Mouse (Mus musculus) megakaryocyte, adult 5-6 weeks (primary cell): ENCODE results near the gene Tmem80. TPM values are rescaled to one million over a fixed set of nuclear protein-coding genes. Genes with fewer than 3 reads are reported as not detected.
A peak's percentile ranks its signal among the peaks of the same experiment; 100 is the strongest.

Experiments used
- ATAC-seq: 2 replicates; pipeline ENCODE4 v1.8.0; 2016; ENCODE audit warnings: mild to moderate bottlenecking, inconsistent platforms; ENCODE audit not compliant: poor library complexity, severe bottlenecking
- total RNA-seq, 2 experiments: library from RNA; stranded (forward) in 1 of 2; stranded (reverse) in 1 of 2; fragments of 153-499, 151-499 nt in 1 of 2; fragments of 221-1000, 200-1000 nt in 1 of 2; gene quantifications; 2 replicates each; pipeline versions ENCODE4 v1.2.3 to v1.2.4; 2015 to 2017

Gene Tmem80
- total RNA-seq, 2 experiments from 2014 or later: 6.0 to 11.8 TPM

DNA sequence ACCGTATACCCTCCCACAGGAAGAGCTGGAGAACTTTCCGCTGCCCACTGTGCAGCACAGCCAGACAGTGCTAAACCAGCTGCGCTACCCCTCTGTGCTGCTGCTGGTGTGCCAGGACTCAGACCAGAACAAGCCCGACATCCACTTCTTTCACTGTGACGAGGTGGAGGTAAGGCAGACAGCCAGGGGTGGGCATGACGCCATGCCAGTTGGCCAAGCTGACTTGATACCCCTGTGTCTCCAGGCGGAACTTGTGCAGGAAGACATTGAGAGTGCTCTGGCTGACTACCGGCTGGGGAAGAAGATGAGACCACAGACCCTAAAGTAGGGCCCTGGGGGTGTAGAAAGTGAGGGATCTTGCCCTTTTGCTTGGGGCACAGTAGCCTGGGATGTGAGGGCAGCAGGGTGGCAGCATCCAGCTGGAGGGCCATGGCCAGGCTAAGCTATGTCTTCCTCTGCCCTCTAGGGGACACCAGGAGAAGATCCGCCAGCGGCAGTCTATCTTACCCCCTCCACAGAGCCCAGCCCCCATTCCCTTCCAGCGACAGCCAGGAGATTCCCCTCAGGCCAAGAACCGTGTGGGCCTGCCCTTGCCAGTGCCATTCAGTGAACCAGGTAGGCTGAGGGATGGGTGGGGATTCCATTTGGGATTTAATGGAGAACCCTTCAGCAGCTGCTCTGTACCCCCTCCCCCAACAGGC, 28.2 kb downstream of the Tmem80 start:
- peak; percentile 57 for ATAC-seq

DNA sequence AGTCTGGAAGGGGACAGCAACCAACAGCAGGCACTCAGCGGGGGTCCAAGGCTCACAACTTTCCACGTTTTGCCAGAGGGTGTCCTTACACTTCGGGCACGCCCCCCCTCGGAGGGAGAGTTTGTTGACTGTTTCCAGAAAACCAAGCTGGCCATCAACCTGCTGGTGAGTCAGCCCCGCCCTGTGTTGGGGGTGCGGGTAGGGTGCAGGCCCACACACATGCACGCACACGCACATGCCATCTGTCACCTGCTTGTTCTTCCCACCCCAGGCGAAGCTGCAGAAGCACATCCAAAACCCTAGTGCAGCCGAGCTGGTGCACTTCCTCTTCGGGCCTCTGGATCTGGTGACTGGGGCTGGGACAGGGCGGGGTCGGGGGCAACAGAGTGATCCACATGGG, 29.4 kb downstream of the Tmem80 start:
- ATAC-seq: peak; percentile 33; the same call in 1 of the 2 replicates

- ATAC-seq: no peak
Measured at GRCm38 (mm10) chr7:141361510-141361909, 34.0 kb downstream of the Tmem80 start.

DNA sequence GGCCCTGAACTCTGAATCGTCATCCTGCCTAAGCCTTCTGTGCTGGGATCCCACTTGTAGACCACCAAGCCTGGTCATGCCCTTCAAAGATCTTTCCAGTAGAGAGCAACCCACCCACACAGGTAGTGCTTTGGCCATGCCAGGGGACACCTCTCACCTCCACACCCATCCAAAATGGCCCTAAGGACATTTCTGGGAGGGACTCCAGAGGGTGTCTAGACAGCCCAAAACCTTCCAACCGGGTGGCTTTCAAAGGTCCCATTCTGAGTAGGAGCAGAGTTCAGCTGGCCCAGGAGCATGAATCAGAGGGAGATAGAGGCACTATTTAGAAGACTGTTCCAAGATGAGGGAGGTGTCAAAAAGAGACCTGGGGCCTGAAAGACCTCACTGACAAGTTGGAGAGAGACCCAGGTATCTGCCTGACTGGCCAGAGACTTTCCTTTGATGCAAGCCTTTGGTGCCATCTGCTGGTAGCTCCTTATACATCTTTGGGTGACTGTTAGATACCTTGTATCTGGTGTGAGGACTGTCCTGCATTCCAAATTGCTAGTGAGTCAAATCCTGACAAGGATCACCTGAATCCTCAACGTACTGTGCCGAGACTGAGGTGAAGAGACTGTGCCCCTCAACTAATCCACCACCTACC, 35.7 kb downstream of the Tmem80 start:
- ATAC-seq: peak; percentile 91

DNA sequence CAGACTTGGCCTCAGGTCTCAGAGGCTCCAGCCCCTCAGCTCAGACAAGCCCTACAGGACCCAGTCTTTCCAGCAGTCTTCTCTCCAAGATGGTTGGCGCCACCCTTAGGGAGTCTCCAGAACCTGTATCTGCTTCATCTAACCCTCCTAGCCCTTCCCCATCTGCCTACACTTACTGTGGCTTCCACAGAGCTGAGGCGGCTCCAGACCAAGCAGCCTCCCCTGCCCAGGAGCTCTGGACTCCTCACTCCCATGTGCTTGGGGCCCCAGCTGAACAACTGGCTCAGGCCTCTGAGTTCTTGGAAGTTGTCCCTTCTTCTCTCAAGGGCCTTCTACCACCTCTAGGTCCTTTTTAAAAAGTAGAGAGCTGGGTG, 36.2 kb downstream of the Tmem80 start:
- ATAC-seq: no peak

DNA sequence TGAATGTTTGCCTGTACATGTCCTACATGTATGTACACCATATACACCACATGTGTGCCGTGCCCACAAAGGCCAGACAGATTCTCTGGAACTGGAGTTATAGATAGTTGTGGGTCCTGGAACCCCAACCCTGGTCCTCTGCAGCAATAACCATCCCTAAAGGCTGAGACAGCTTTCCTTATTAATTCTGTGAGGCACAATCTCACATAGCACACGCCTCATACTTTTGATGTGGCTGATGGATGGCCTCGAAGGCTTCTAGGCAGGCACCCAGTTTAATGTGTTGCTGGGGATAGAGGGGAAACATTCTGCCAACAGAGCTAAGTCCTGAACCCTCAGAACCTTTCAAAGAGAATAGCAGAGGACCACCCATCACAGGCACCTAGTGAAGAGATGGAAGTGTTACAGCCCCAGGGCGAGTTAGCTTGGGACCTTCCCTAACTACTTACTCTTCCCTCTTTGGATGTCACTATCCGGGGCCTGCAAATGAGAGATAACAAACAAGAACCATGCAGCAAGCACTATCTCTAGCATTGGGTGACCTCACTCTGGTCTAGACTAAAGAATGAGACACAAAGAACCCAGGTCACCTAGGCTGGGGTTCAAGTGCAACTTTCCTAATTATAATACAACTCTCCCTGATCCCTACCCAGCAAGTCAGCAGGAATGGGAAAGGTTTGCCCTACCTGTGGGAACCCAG, 37.0 kb downstream of the Tmem80 start:
- ATAC-seq: no peak

DNA sequence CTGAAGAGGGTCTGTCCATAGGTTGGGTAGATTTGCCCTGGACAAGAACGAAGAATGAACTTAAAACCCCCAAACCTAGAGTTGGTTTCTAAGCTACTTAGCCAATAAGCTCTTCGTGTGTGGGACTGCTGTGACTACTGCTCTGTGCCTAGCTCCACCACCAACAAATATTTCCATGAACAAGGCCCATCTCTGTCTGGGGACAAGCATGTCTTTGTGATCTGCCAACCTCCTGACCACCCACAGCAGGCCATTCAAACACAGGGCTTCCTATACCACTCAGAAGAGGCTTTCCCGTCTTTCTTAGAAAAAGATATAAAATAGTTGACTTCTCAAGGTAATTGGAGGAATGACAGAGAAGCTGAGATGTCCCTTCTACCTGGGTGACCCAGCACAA, 37.5 kb downstream of the Tmem80 start:
- no peak for ATAC-seq

DNA sequence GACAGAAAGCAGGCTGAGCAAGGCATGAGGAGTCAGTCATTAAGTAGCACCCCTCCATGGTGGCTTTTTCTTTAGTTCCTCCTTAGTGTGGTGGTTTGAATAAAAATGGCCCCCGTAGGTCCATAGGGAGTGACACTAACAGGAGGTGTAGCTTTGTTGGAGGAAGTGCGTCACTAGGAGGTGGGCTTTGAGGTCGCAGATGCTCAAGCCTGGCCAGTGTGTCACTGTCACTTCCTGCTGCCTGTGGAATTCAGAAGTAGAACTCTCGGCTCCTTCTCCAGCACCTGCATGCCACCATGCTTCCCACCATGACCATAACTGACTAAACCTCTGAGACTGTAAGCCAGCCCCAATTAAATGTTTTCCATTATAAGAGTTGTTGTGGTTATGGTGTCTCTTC, 39.8 kb downstream of the Tmem80 start:
- no peak for ATAC-seq

- peak; percentile 67 for ATAC-seq
Measured at GRCm38 (mm10) chr7:141369918-141370317, 42.4 kb downstream of the Tmem80 start.

DNA sequence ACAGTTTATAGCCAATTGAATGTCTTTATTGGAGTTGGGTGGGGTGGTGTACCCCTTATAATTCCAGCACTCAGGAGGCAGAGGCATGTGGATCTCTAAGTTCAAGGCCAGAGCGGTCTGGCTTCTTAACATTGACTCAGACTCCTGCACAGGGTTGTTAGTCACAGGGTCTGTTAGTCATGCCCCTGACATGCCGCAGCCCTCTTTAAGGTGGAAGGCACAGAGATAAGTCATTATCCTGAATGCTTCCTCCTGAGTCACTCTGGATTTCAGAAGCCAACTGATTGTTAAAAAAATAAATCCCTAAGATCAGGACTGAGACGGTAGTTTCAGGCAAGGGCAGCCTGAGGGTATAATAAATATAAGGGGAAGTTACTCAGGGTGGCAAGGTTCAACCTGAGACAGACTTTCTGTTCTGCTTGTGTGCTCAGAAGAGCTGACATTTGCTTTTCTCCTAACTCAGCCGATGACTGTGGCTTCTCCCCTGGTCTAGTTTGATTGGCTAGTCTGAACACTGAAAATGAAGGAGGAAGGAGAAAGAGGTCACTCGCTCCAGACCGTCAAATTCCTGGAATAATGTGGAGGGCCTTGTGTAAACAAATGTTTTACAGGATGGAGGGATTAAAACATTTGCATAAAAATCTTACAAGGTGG, 44.5 kb downstream of the Tmem80 start:
- ATAC-seq: peak; percentile 79

- no peak for ATAC-seq
Measured at GRCm38 (mm10) chr7:141373611-141374010, 46.1 kb downstream of the Tmem80 start.

GRCm38 (mm10) chr7:141374399-141374798, 46.9 kb downstream of the Tmem80 start:
- no peak for ATAC-seq

- ATAC-seq: peak; percentile 86
Measured at GRCm38 (mm10) chr7:141379584-141379983, 52.0 kb downstream of the Tmem80 start.

GRCm38 (mm10) chr7:141381068-141381835, 53.7 kb downstream of the Tmem80 start:
- peak; percentile 70 for ATAC-seq

Other genes starting within 250 kb of the Tmem80 start
- 6.7 and 9.7 TPM in 2 replicates for gene Pkp3, start 249.5 kb upstream of the Tmem80 start, total RNA-seq (2015)
- 3.8 and 6.1 TPM in 2 replicates for gene Pkp3, start 249.5 kb upstream of the Tmem80 start, total RNA-seq (2017)
- gene Sigirr, start 227.2 kb upstream of the Tmem80 start, total RNA-seq (2015): 7.5 and 9.3 TPM in 2 replicates
- gene Sigirr, start 227.2 kb upstream of the Tmem80 start, total RNA-seq (2017): 7.7 and 8.2 TPM in 2 replicates
- not detected in 2 replicates for gene Ano9, start 209.9 kb upstream of the Tmem80 start, total RNA-seq (2015)
- not detected in 2 replicates for gene Ano9, start 209.9 kb upstream of the Tmem80 start, total RNA-seq (2017)
- gene Ptdss2, start 205.4 kb upstream of the Tmem80 start, total RNA-seq (2015): 7.1 and 10.2 TPM in 2 replicates
- gene Ptdss2, start 205.4 kb upstream of the Tmem80 start, total RNA-seq (2017): 1.9 and 2.6 TPM in 2 replicates
- gene Rnh1, start 154.9 kb upstream of the Tmem80 start, total RNA-seq (2015): 70.5 and 86.8 TPM in 2 replicates
- 74.2 and 94.3 TPM in 2 replicates for gene Rnh1, start 154.9 kb upstream of the Tmem80 start, total RNA-seq (2017)
- gene Hras, start 133.7 kb upstream of the Tmem80 start, total RNA-seq (2015): 29.0 and 40.0 TPM in 2 replicates
- gene Hras, start 133.7 kb upstream of the Tmem80 start, total RNA-seq (2017): 20.7 and 27.1 TPM in 2 replicates
- 2.1 and 2.2 TPM in 2 replicates for gene Lrrc56, start 133.6 kb upstream of the Tmem80 start, total RNA-seq (2015)
- 1.3 and 4.3 TPM in 2 replicates for gene Lrrc56, start 133.6 kb upstream of the Tmem80 start, total RNA-seq (2017)
- gene Lmntd2, start 113.7 kb upstream of the Tmem80 start, total RNA-seq (2015): 0.36 TPM in 1 of 2 replicates, not detected in the other
- 0.04 TPM in 1 of 2 replicates, not detected in the other for gene Lmntd2, start 113.7 kb upstream of the Tmem80 start, total RNA-seq (2017)
- gene Rassf7, start 111.9 kb upstream of the Tmem80 start, total RNA-seq (2015): 3.9 and 4.1 TPM in 2 replicates
- gene Rassf7, start 111.9 kb upstream of the Tmem80 start, total RNA-seq (2017): 2.2 and 4.1 TPM in 2 replicates
- 42.8 and 48.9 TPM in 2 replicates for gene Phrf1, start 99.0 kb upstream of the Tmem80 start, total RNA-seq (2015)
- 48.7 and 63.5 TPM in 2 replicates for gene Phrf1, start 99.0 kb upstream of the Tmem80 start, total RNA-seq (2017)
- gene Irf7, start 61.3 kb upstream of the Tmem80 start, total RNA-seq (2015): 42.6 and 50.5 TPM in 2 replicates
- 60.6 and 65.6 TPM in 2 replicates for gene Irf7, start 61.3 kb upstream of the Tmem80 start, total RNA-seq (2017)
- not detected in 2 replicates for gene Cdhr5, start 51.0 kb upstream of the Tmem80 start, total RNA-seq (2015)
- not detected in 2 replicates for gene Cdhr5, start 51.0 kb upstream of the Tmem80 start, total RNA-seq (2017)
- gene Sct, start 48.6 kb upstream of the Tmem80 start, total RNA-seq (2015): not detected in 2 replicates
- gene Sct, start 48.6 kb upstream of the Tmem80 start, total RNA-seq (2017): not detected in 2 replicates
- gene Drd4, start 35.7 kb upstream of the Tmem80 start, total RNA-seq (2015): not detected in 2 replicates
- gene Drd4, start 35.7 kb upstream of the Tmem80 start, total RNA-seq (2017): not detected in 2 replicates
- gene Deaf1, start within 50 bp of the Tmem80 start, total RNA-seq (2015): 36.1 and 36.5 TPM in 2 replicates
- 11.4 and 14.6 TPM in 2 replicates for gene Deaf1, start within 50 bp of the Tmem80 start, total RNA-seq (2017)
- not detected in 2 replicates for gene Eps8l2, start 11.1 kb downstream of the Tmem80 start, total RNA-seq (2015)
- gene Eps8l2, start 11.1 kb downstream of the Tmem80 start, total RNA-seq (2017): not detected in 2 replicates
- 197 and 213 TPM in 2 replicates for gene Taldo1, start 64.5 kb downstream of the Tmem80 start, total RNA-seq (2015)
- 795 and 884 TPM in 2 replicates for gene Taldo1, start 64.5 kb downstream of the Tmem80 start, total RNA-seq (2017)
- 22.8 and 26.4 TPM in 2 replicates for gene Gatd1, start 86.4 kb downstream of the Tmem80 start, total RNA-seq (2015)
- gene Gatd1, start 86.4 kb downstream of the Tmem80 start, total RNA-seq (2017): 12.9 and 13.1 TPM in 2 replicates
- gene Cend1, start 101.8 kb downstream of the Tmem80 start, total RNA-seq (2015): 0.18 TPM in 1 of 2 replicates, not detected in the other
- not detected in 2 replicates for gene Cend1, start 101.8 kb downstream of the Tmem80 start, total RNA-seq (2017)
- gene Slc25a22, start 110.2 kb downstream of the Tmem80 start, total RNA-seq (2015): 14.6 and 15.0 TPM in 2 replicates
- 3.2 and 6.4 TPM in 2 replicates for gene Slc25a22, start 110.2 kb downstream of the Tmem80 start, total RNA-seq (2017)
- 7.1 and 8.1 TPM in 2 replicates for gene Pidd1, start 116.3 kb downstream of the Tmem80 start, total RNA-seq (2015)
- gene Pidd1, start 116.3 kb downstream of the Tmem80 start, total RNA-seq (2017): 6.1 and 10.5 TPM in 2 replicates
- gene Rplp2, start 119.6 kb downstream of the Tmem80 start, total RNA-seq (2015): 1,660 and 1,825 TPM in 2 replicates
- gene Rplp2, start 119.6 kb downstream of the Tmem80 start, total RNA-seq (2017): 1,271 and 1,459 TPM in 2 replicates
- 31.2 and 34.5 TPM in 2 replicates for gene Pnpla2, start 127.5 kb downstream of the Tmem80 start, total RNA-seq (2015)
- 9.1 and 12.3 TPM in 2 replicates for gene Pnpla2, start 127.5 kb downstream of the Tmem80 start, total RNA-seq (2017)
- 1.6 and 1.8 TPM in 2 replicates for gene Cracr2b, start 133.4 kb downstream of the Tmem80 start, total RNA-seq (2015)
- gene Cracr2b, start 133.4 kb downstream of the Tmem80 start, total RNA-seq (2017): 1.5 and 2.0 TPM in 2 replicates
- 13.3 and 16.8 TPM in 2 replicates for gene Cd151, start 139.7 kb downstream of the Tmem80 start, total RNA-seq (2015)
- gene Cd151, start 139.7 kb downstream of the Tmem80 start, total RNA-seq (2017): 21.6 and 26.4 TPM in 2 replicates
- gene Polr2l, start 147.4 kb downstream of the Tmem80 start, total RNA-seq (2015): 16.6 and 24.0 TPM in 2 replicates
- 17.9 and 27.6 TPM in 2 replicates for gene Polr2l, start 147.4 kb downstream of the Tmem80 start, total RNA-seq (2017)
- gene Tspan4, start 147.5 kb downstream of the Tmem80 start, total RNA-seq (2015): 1.4 and 1.5 TPM in 2 replicates
- 1.9 and 3.3 TPM in 2 replicates for gene Tspan4, start 147.5 kb downstream of the Tmem80 start, total RNA-seq (2017)
- 8.0 and 8.4 TPM in 2 replicates for gene Chid1, start 212.1 kb downstream of the Tmem80 start, total RNA-seq (2015)
- gene Chid1, start 212.1 kb downstream of the Tmem80 start, total RNA-seq (2017): 28.3 and 43.5 TPM in 2 replicates
- 42.0 and 48.3 TPM in 2 replicates for gene Ap2a2, start 234.4 kb downstream of the Tmem80 start, total RNA-seq (2015)
- 61.8 and 75.5 TPM in 2 replicates for gene Ap2a2, start 234.4 kb downstream of the Tmem80 start, total RNA-seq (2017)